Mouse (Mus musculus): ENCODE data around the gene Fbxo31. TPM values are rescaled to one million over a fixed set of nuclear protein-coding genes. Genes with fewer than 3 reads are reported as not detected.

Gene Fbxo31
- total and polyA plus RNA-seq, 2 experiments from 2014 or later = 37.3 to 68.9 TPM

DNA sequence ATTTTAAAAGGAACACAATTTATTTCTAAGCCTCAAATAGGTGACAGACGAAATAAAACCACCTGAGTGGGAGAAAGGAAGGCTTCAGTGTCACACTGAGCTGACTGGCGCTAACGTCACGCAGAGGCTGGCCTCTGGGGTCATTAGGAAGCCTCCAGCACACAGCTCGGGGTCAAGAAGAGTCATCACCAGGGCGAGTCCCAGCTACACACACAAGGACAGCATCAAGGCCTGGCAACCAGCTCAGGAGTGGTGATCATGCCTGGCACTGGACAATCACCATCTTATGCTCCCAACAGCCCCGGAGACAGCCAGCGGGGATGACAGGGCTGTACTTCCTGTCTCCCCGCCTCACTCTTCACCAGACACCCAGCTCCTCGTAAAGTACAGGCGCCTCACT lies 20.9 kb downstream of the Fbxo31 start:
- WGBS = 91% methylated on average over 11 of the region's 11 CpGs
- H3K27me3 ChIP-seq (ENCODE audit: insufficient read depth, low read length) = no peaks in the 10 kb centered on the region
- no peak overlapping the region for H3K27ac ChIP-seq (ENCODE audit: low read depth, low read length)
- H3K9ac ChIP-seq (replicated peaks; ENCODE audit: low read length, poor library complexity, severe bottlenecking) = no peak overlapping the region
- DNase-seq (ENCODE audit: low spot score) (no peak), ATAC-seq (ENCODE audit: low FRiP score) (no peak)
- no peak for TF ChIP-seq CTCF (IDR thresholded peaks at IDR 0.05)
- H3K4me2 ChIP-seq (ENCODE audit: low read depth, low read length, poor library complexity, severe bottlenecking) = no peak overlapping the region
- peaks cover 46% of the 10 kb centered on the region for H3K36me3 ChIP-seq (ENCODE audit: insufficient read depth, low read length)
- no peaks in the 10 kb centered on the region for H3K9me3 ChIP-seq (ENCODE audit: low read length)
- no peaks in the 10 kb centered on the region for H3K4me1 ChIP-seq (ENCODE audit: insufficient read depth, low read length)
- no peak overlapping the region for H3K4me3 ChIP-seq (ENCODE audit: low read depth, low read length)

DNA sequence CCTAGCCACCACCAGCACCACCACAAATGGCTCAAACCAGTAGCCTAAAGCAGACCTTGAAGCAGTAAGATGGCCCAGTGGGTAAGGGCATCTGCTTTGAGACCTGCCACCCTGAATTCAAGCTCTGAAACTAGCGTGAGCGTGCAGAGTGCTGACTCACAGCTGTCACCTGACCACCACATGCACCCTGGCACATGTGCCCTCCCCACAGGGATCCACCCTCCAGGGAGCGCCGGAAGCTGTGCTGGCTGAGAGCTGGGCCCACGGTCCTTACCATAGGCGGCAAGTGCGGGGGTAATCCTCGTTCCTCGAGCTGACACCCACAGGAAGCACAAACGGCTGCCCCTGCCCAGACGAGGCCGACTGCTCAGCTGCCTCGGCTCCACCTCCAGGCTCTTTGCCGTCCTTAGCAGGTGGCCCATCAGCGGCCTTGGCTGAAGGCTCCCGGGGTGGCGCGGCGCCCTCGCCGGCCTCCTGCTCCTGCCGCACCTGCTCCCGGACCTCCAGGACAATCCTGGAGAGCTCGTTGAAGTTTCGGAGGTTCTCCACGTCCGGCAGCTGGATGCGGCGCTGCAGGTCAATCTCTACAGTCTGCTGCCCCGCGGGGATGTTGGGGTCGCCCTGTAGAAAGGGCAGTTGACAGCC lies 24.7 kb downstream of the Fbxo31 start:
- no peaks in the 10 kb centered on the region for H3K27me3 ChIP-seq (ENCODE audit: insufficient read depth, low read length)
- H3K9me3 ChIP-seq (ENCODE audit: low read length) = no peaks in the 10 kb centered on the region
- H3K4me2 ChIP-seq (ENCODE audit: low read depth, low read length, poor library complexity, severe bottlenecking) = no peak overlapping the region
- 93% methylated on average over 32 of the region's 32 CpGs for WGBS
- H3K36me3 ChIP-seq (ENCODE audit: insufficient read depth, low read length) = peaks cover 70% of the 10 kb centered on the region
- ATAC-seq (ENCODE audit: low FRiP score) (no peak), DNase-seq (ENCODE audit: low spot score) (no peak)
- no peak overlapping the region for H3K9ac ChIP-seq (replicated peaks; ENCODE audit: low read length, poor library complexity, severe bottlenecking)
- no peak overlapping the region for H3K27ac ChIP-seq (ENCODE audit: low read depth, low read length)
- no peak for TF ChIP-seq CTCF (IDR thresholded peaks at IDR 0.05)
- no peaks in the 10 kb centered on the region for H3K4me1 ChIP-seq (ENCODE audit: insufficient read depth, low read length)
- H3K4me3 ChIP-seq (ENCODE audit: low read depth, low read length) = no peak overlapping the region

DNA sequence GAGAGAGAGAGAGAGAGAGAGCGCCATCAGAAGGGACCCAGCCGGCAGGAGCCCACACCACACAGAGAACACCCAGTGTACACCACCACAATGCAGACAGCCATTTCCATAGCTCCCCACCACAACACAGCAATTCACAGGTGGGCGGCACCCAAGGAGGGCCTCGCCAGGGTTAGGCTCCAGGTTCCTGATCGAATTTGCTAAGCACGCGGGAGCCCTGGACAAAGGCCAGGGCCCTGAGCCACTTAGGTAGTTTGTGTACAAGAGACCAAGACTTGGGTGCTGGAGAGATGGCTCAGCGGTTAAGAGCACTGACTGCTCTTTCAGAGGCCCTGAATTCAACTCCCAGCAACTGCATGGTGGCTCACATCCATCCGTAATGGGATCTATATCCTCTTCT lies 26.1 kb downstream of the Fbxo31 start:
- no peak overlapping the region for H3K4me3 ChIP-seq (ENCODE audit: low read depth, low read length)
- no peak overlapping the region for H3K9ac ChIP-seq (replicated peaks; ENCODE audit: low read length, poor library complexity, severe bottlenecking)
- no peak for TF ChIP-seq CTCF (IDR thresholded peaks at IDR 0.05)
- no peaks in the 10 kb centered on the region for H3K27me3 ChIP-seq (ENCODE audit: insufficient read depth, low read length)
- H3K9me3 ChIP-seq (ENCODE audit: low read length) = no peaks in the 10 kb centered on the region
- no peak overlapping the region for H3K27ac ChIP-seq (ENCODE audit: low read depth, low read length)
- H3K36me3 ChIP-seq (ENCODE audit: insufficient read depth, low read length) = peaks cover 61% of the 10 kb centered on the region
- H3K4me1 ChIP-seq (ENCODE audit: insufficient read depth, low read length) = no peaks in the 10 kb centered on the region
- DNase-seq (ENCODE audit: low spot score) = no peak
- H3K4me2 ChIP-seq (ENCODE audit: low read depth, low read length, poor library complexity, severe bottlenecking) = no peak overlapping the region
- ATAC-seq (ENCODE audit: low FRiP score) = no peak
- WGBS = 89% methylated on average over 9 of the region's 9 CpGs

DNA sequence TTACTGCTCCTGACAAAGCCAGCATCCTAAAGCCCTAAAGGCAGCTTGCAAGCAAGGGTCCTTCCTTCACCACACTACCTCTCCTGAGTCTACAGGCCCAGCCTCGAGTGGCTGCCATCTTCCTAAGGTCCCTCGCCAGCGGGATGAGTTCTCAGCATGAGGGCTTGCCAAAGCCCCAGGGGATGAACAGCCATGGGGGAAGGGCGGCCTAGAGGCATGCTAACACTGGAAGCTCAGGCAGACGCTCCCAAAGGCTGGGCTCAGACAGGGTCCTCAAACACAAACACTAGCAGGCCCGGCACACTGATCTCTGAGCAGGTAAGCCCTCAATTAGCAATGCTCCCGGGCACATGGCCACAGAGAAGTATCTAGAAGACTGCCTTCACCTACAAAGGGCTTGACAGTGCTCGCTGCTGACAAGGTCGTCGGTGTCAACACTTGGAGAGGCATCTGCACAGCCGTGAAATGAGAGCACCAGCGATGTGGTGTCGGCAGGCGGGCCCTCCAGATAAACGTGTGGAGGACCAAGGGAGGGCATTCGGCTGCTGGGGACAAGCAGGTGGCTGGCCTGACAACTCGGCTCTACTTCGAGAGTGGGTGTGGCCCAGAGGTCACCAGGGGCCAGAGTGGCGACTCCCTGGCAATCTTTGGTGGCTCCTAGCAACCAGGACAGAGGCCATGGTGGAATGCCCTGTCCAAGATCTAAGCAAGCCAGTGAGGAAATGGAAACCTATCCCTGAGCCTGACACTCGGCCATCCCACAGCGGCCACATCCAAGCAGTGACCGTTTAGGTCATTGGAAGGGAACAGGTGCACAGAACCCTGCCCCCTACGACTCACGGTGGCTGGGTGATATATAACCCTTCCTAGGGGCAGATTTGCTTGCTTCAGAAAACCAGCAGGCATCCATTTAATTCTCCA lies 27.3 kb downstream of the Fbxo31 start:
- ATAC-seq (ENCODE audit: low FRiP score) (no peak), DNase-seq (ENCODE audit: low spot score) (no peak)
- 61% methylated on average over 24 of the region's 24 CpGs for WGBS
- Histone ChIP-seq H3K27ac (ENCODE audit: low read depth, low read length) (no peak overlapping the region), H3K9me3 (ENCODE audit: low read length) (no peaks in the 10 kb centered on the region), H3K9ac (replicated peaks; ENCODE audit: low read length, poor library complexity, severe bottlenecking) (no peak overlapping the region), H3K36me3 (ENCODE audit: insufficient read depth, low read length) (peaks cover 60% of the 10 kb centered on the region), H3K4me3 (ENCODE audit: low read depth, low read length) (no peak overlapping the region), H3K4me1 (ENCODE audit: insufficient read depth, low read length) (no peaks in the 10 kb centered on the region), H3K4me2 (ENCODE audit: low read depth, low read length, poor library complexity, severe bottlenecking) (no peak overlapping the region), H3K27me3 (ENCODE audit: insufficient read depth, low read length) (no peaks in the 10 kb centered on the region)
- no peak for TF ChIP-seq CTCF (IDR thresholded peaks at IDR 0.05)

DNA sequence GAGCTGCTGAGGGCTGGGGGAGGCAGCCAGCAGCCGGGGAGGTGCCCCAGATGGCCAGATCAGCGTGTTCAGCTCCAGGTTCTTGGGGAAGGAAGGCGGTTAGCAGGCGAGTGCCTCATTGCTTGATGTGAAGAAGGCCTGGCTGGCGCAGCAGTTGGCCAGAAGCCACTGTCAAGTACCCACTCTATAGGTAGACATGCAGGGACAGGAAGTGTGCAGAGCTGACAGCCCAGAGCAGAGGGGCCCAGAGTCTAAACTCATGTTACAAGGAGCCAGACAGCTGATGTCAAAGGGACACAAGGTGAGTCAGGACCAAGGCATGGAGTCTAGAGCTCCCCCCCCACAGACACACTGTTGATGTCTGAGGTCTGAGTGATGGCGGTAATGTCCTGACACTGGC lies 28.6 kb downstream of the Fbxo31 start:
- no peak for DNase-seq (ENCODE audit: low spot score)

DNA sequence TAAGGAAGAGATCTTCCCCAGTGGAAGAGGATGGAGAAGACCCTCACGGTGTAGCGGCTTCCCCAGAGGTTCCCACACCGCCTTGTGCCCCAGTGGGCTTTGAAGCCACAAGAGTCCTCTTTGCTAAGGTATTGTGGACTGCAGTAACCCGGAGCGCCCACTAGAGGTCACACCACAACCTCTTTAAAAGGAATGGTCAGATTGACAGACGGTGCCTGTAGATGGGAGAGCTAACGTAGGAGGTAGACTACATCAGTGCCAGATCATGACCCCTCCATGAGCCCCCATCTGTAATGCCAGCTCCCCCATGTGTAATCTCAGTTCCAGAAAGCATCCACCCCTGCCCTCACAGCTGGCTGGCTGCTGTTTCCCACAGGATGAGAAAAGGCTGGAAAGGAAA lies 31.5 kb downstream of the Fbxo31 start:
- Histone ChIP-seq H3K9me3 (ENCODE audit: low read length) (no peaks in the 10 kb centered on the region), H3K27me3 (ENCODE audit: insufficient read depth, low read length) (no peaks in the 10 kb centered on the region), H3K36me3 (ENCODE audit: insufficient read depth, low read length) (peaks cover 31% of the 10 kb centered on the region), H3K9ac (replicated peaks; ENCODE audit: low read length, poor library complexity, severe bottlenecking) (no peak overlapping the region), H3K4me1 (ENCODE audit: insufficient read depth, low read length) (no peaks in the 10 kb centered on the region), H3K27ac (ENCODE audit: low read depth, low read length) (no peak overlapping the region), H3K4me3 (ENCODE audit: low read depth, low read length) (no peak overlapping the region), H3K4me2 (ENCODE audit: low read depth, low read length, poor library complexity, severe bottlenecking) (no peak overlapping the region)
- DNase-seq (ENCODE audit: low spot score) (peak; percentile 87), ATAC-seq (ENCODE audit: low FRiP score) (no peak)
- TF ChIP-seq CTCF (IDR thresholded peaks at IDR 0.05) = peak; percentile 91
- 6% methylated on average over 7 of the region's 7 CpGs for WGBS

More for the DNA sequence above, 28.6 kb downstream of the Fbxo31 start:
- no peak overlapping the region for H3K9ac ChIP-seq (replicated peaks; ENCODE audit: low read length, poor library complexity, severe bottlenecking)
- H3K4me3 ChIP-seq (ENCODE audit: low read depth, low read length) = no peak overlapping the region
- H3K27me3 ChIP-seq (ENCODE audit: insufficient read depth, low read length) = no peaks in the 10 kb centered on the region
- no peak for TF ChIP-seq CTCF (IDR thresholded peaks at IDR 0.05)
- 90% methylated on average over 6 of the region's 6 CpGs for WGBS
- H3K9me3 ChIP-seq (ENCODE audit: low read length) = no peaks in the 10 kb centered on the region
- no peaks in the 10 kb centered on the region for H3K4me1 ChIP-seq (ENCODE audit: insufficient read depth, low read length)
- H3K36me3 ChIP-seq (ENCODE audit: insufficient read depth, low read length) = peaks cover 55% of the 10 kb centered on the region
- no peak for ATAC-seq (ENCODE audit: low FRiP score)
- H3K27ac ChIP-seq (ENCODE audit: low read depth, low read length) = no peak overlapping the region
- no peak overlapping the region for H3K4me2 ChIP-seq (ENCODE audit: low read depth, low read length, poor library complexity, severe bottlenecking)
